ENCODE assay signal across 8 mouse cellular contexts in genomic region chr13:113509403-113510185, GRCm38 (mm10).
A peak's percentile ranks its signal among the peaks of the same experiment; 100 is the strongest.
DNase-seq lines count a peak whose midpoint lies in the region; ATAC-seq and TF ChIP-seq lines count a peak whose summit lies in the region.

No protein-coding gene starts in this region.

- DNase-seq in retina, postnatal 1 day = peak; percentile 62
- DNase-seq in retina, embryonic 14.5 days (ENCODE audit: low spot score) = no peak
- peak; percentile 92 to 96 for DNase-seq in cerebellum, postnatal 10 days
- DNase-seq in heart, adult 9 months (ENCODE audit: low spot score in 2 of 2) = peak; percentile 86 to 92
- DNase-seq in kidney, postnatal 0 days (ENCODE audit: low spot score) = peak; percentile 68
- peak; percentile 89 for DNase-seq in liver, postnatal 0 days
- DNase-seq in right cerebral cortex, postnatal 14 days = peak; percentile 78
- no peak for DNase-seq in c-Kit-positive CD71-positive TER-119-positive erythroid progenitor cells, embryonic 14.5 days (ENCODE audit: low spot score)

- WGBS in kidney, postnatal 0 days = 27% methylated on average over 10 of the region's 10 CpGs
- 60% methylated on average over 10 of the region's 10 CpGs for WGBS in liver, postnatal 0 days (ENCODE audit: insufficient replicate concordance)

- no peak overlapping the region for H3K9ac ChIP-seq in kidney, postnatal 0 days (ENCODE audit: low read depth, low read length)
- no peak overlapping the region for H3K9ac ChIP-seq in liver, postnatal 0 days (replicated peaks)

- H3K4me1 ChIP-seq in kidney, postnatal 0 days (replicated peaks; ENCODE audit: insufficient read depth, low read length) = no peaks in the 10 kb centered on the region
- H3K4me1 ChIP-seq in liver, postnatal 0 days (ENCODE audit: insufficient read depth) = peaks cover 13% of the 10 kb centered on the region

- TF ChIP-seq EP300 in liver, postnatal 0 days (IDR thresholded peaks at IDR 0.05; ENCODE audit: low read depth) = peak; percentile 72

- no peak overlapping the region for H3K27ac ChIP-seq in kidney, postnatal 0 days
- H3K27ac ChIP-seq in liver, postnatal 0 days (ENCODE audit: low read depth) = 0 out of 2 replicates have a peak overlapping the region, but pooled peaks have one; percentile 34

- no peaks in the 10 kb centered on the region for H3K36me3 ChIP-seq in kidney, postnatal 0 days (ENCODE audit: insufficient read depth, low read length)
- no peaks in the 10 kb centered on the region for H3K36me3 ChIP-seq in liver, postnatal 0 days (replicated peaks; ENCODE audit: insufficient read depth, low read length)

- no peaks in the 10 kb centered on the region for H3K27me3 ChIP-seq in kidney, postnatal 0 days (ENCODE audit: insufficient read depth, low read length)
- no peaks in the 10 kb centered on the region for H3K27me3 ChIP-seq in liver, postnatal 0 days (ENCODE audit: insufficient read depth, low read length)

- no peak overlapping the region for H3K4me3 ChIP-seq in kidney, postnatal 0 days (replicated peaks; ENCODE audit: low read depth, low read length)
- no peak overlapping the region for H3K4me3 ChIP-seq in liver, postnatal 0 days (ENCODE audit: low read depth, low read length)

- H3K4me2 ChIP-seq in kidney, postnatal 0 days (ENCODE audit: low read length) = no peak overlapping the region
- H3K4me2 ChIP-seq in liver, postnatal 0 days (ENCODE audit: low read depth, low read length) = no peak overlapping the region

- ATAC-seq in kidney, postnatal 0 days (replicated peaks; ENCODE audit: low FRiP score, low read depth) = peak; percentile 82
- peak; percentile 96 for ATAC-seq in liver, postnatal 0 days

- no peak for TF ChIP-seq CTCF in kidney, postnatal 0 days (IDR thresholded peaks at IDR 0.05; ENCODE audit: low read depth)
- TF ChIP-seq CTCF in liver, postnatal 0 days (IDR thresholded peaks at IDR 0.05; ENCODE audit: low read depth) = no peak

- H3K9me3 ChIP-seq in kidney, postnatal 0 days (replicated peaks; ENCODE audit: low read length) = no peaks in the 10 kb centered on the region
- H3K9me3 ChIP-seq in liver, postnatal 0 days (ENCODE audit: low read length) = no peaks in the 10 kb centered on the region

Comparison
In these comparisons a context has a peak if more than half of its experiments do, and no peak if none do; other contexts are left out.
1. DNase-seq: peak in retina, postnatal 1 day (single experiment), cerebellum, postnatal 10 days (2 of 2), heart, adult 9 months (2 of 2), kidney, postnatal 0 days (single experiment), liver, postnatal 0 days (single experiment) and right cerebral cortex, postnatal 14 days (single experiment); none in retina, embryonic 14.5 days (single experiment) and c-Kit-positive CD71-positive TER-119-positive erythroid progenitor cells, embryonic 14.5 days (single experiment).